ENCODE assay signal across 7 mouse cellular contexts in the genomic region with DNA sequence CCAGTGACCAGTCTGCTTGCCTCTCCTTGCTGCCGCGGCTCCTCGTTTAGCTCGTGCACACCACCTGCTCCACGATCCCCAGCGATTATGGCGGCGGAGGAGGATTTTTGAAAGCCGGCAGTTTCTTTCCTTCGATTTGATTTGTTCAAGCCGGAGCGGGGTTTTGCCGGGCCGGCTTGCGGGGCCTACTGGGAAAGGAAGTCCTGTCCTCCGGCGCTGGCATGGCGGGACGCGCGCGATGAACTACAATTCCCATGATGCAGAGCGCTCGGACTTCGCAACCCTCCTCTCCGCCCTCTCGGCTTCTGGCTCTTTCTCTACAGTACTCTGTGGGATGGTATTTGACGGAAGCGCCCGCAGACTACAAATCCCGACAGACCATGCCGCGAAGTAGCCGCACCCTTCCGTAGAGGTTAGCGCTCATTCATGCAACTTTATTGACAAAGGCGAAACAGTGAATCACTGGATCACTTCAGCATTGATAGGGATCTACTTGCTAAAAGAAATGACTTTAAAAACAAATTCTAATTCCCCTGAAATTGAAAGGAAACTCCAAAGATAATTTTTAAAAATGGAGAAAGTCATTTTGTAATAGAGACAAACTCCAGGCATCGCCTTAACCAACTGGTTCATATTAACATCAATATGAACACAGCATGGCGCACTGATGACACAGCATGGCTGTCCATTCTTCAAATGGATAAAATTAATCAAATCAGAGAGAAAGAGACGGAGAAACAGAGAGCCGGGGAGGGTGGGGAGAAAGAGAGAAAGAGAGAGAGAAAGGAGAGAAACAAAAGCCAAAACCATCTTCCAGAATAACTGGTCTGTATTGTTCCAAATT. TPM values are rescaled to one million over a fixed set of nuclear protein-coding genes. Genes with fewer than 3 reads are reported as not detected.
DNase-seq lines count a peak whose midpoint lies in the region; ATAC-seq lines count a peak whose summit lies in the region.

No protein-coding gene starts in this region.

- H3K9me3 ChIP-seq in intestine, embryonic 16.5 days (ENCODE audit: control insufficient read depth, low read length), result no peaks in the 10 kb centered on the region
- H3K9me3 ChIP-seq in midbrain, embryonic 11.5 days (ENCODE audit: control insufficient read depth, low read length), result no peaks in the 10 kb centered on the region

- no peaks in the 10 kb centered on the region for H3K27me3 ChIP-seq in intestine, embryonic 16.5 days (replicated peaks; ENCODE audit: control insufficient read depth, insufficient read depth, low read length)
- H3K27me3 ChIP-seq in midbrain, embryonic 11.5 days (ENCODE audit: control insufficient read depth, insufficient read depth, low read length), result no peaks in the 10 kb centered on the region

- 5% methylated on average over 41 of the region's 41 CpGs for WGBS in intestine, embryonic 16.5 days
- WGBS in midbrain, embryonic 11.5 days, result 4% methylated on average over 41 of the region's 41 CpGs

- peak overlapping the region; percentile 77 for H3K27ac ChIP-seq in intestine, embryonic 16.5 days (ENCODE audit: low read length)
- peak overlapping the region; percentile 51 for H3K27ac ChIP-seq in midbrain, embryonic 11.5 days (ENCODE audit: low read depth, low read length)

- peak overlapping the region; percentile 89 for H3K9ac ChIP-seq in intestine, embryonic 16.5 days (ENCODE audit: low read depth, low read length)
- peak overlapping the region; percentile 95 for H3K9ac ChIP-seq in midbrain, embryonic 11.5 days (ENCODE audit: low read length)

- H3K4me1 ChIP-seq in intestine, embryonic 16.5 days (ENCODE audit: control insufficient read depth, insufficient read depth, low read length), result peaks cover 20% of the 10 kb centered on the region
- peaks cover 13% of the 10 kb centered on the region for H3K4me1 ChIP-seq in midbrain, embryonic 11.5 days (ENCODE audit: control insufficient read depth, insufficient read depth, low read length)

- peak; percentile 99 for DNase-seq in adrenal gland, adult 8-10 months
- peak; percentile 98 for DNase-seq in embryo, embryonic 9.5 days (ENCODE audit: extremely low spot score)
- DNase-seq in gastrocnemius, postnatal 4 days (ENCODE audit: low spot score in 2 of 2), result peak; percentile 93 to 97
- DNase-seq in left cerebral cortex, postnatal 36 days (ENCODE audit: low spot score in 2 of 2), result peak; percentile 99
- DNase-seq in midbrain, embryonic 11.5 days (ENCODE audit: low spot score, missing footprints), result peak; percentile 100
- DNase-seq in skeletal muscle tissue, adult 2 months (ENCODE audit: low read depth, low spot score), result peak; percentile 97

- H3K36me3 ChIP-seq in intestine, embryonic 16.5 days (ENCODE audit: control insufficient read depth, insufficient read depth, low read length), result no peaks in the 10 kb centered on the region
- H3K36me3 ChIP-seq in midbrain, embryonic 11.5 days (ENCODE audit: control insufficient read depth, insufficient read depth, low read length), result 0 out of 2 replicates have a peak, but pooled peaks cover 2% of the 10 kb centered on the region

- intact Hi-C loops in left cerebral cortex, postnatal 36 days (cut with DNase I), result no loop called here

- peak; percentile 99 for ATAC-seq in intestine, embryonic 16.5 days
- ATAC-seq in midbrain, embryonic 11.5 days (ENCODE audit: low FRiP score), result peak; percentile 98

- peak overlapping the region; percentile 81 for H3K4me2 ChIP-seq in intestine, embryonic 16.5 days (ENCODE audit: low read depth, low read length)
- H3K4me2 ChIP-seq in midbrain, embryonic 11.5 days, result peak overlapping the region; percentile 88

- peak overlapping the region; percentile 98 for H3K4me3 ChIP-seq in intestine, embryonic 16.5 days (ENCODE audit: low read length)
- peak overlapping the region; percentile 100 for H3K4me3 ChIP-seq in midbrain, embryonic 11.5 days (ENCODE audit: low read depth, low read length)

RNA-seq across cellular contexts. Expression of a gene that starts 14.8 kb away (rescaled TPM):
- total RNA-seq in adrenal gland, adult 8-10 months (2022), result 100 to 1,000 TPM in 2 of 4 experiments, 10 to 100 TPM in 2; 66.3 to 109 (median 89.1) TPM
- total RNA-seq in gastrocnemius, postnatal 4 days (2021), result 10 to 100 TPM; 54.8 to 54.9 TPM
- polyA plus RNA-seq in intestine, embryonic 16.5 days (2015; fragmentation: Nextera tagmentation; extraction: Ambion mirVana), result 11.7 and 12.0 TPM in 2 replicates
- 100 to 1,000 TPM; 177 to 182 TPM for total RNA-seq in left cerebral cortex, postnatal 36 days (2021)
- polyA plus RNA-seq in midbrain, embryonic 11.5 days (2014; fragmentation: Nextera tagmentation; extraction: Ambion mirVana), result 34.3 and 35.0 TPM in 2 replicates

RNA-seq across cellular contexts. Expression of a gene that starts 15.3 kb away (rescaled TPM):
- total RNA-seq in adrenal gland, adult 8-10 months (2022), result 10 to 100 TPM; 53.4 to 70.2 (median 60.6) TPM
- 10 to 100 TPM; 37.9 to 38.5 TPM for total RNA-seq in gastrocnemius, postnatal 4 days (2021)
- polyA plus RNA-seq in intestine, embryonic 16.5 days (2015; fragmentation: Nextera tagmentation; extraction: Ambion mirVana), result 81.1 and 90.4 TPM in 2 replicates
- 100 to 1,000 TPM; 206 to 228 TPM for total RNA-seq in left cerebral cortex, postnatal 36 days (2021)
- 152 and 156 TPM in 2 replicates for polyA plus RNA-seq in midbrain, embryonic 11.5 days (2014; fragmentation: Nextera tagmentation; extraction: Ambion mirVana)

RNA-seq across cellular contexts. Expression of a gene that starts 32.9 kb away (rescaled TPM):
- total RNA-seq in adrenal gland, adult 8-10 months (2022), result 1 to 10 TPM; 2.2 to 5.7 (median 3.5) TPM
- 1 to 10 TPM; 3.7 to 5.2 TPM for total RNA-seq in gastrocnemius, postnatal 4 days (2021)
- polyA plus RNA-seq in intestine, embryonic 16.5 days (2015; fragmentation: Nextera tagmentation; extraction: Ambion mirVana), result 1.7 and 2.2 TPM in 2 replicates
- total RNA-seq in left cerebral cortex, postnatal 36 days (2021), result 10 to 100 TPM; 17.3 to 20.8 TPM
- 2.5 and 2.8 TPM in 2 replicates for polyA plus RNA-seq in midbrain, embryonic 11.5 days (2014; fragmentation: Nextera tagmentation; extraction: Ambion mirVana)

Comparison
In these comparisons a context has a peak if more than half of its experiments do, and no peak if none do; other contexts are left out.
1. Peak in every context shown above with its lines: DNase-seq, ATAC-seq, H3K4me3 ChIP-seq and H3K27ac ChIP-seq.